Mouse (Mus musculus) thymus, postnatal 4 days (tissue): Measurements from ENCODE around the gene Rad23a.

ENCODE experiments used
- DNase-seq: peaks from one replicate; pipeline ENCODE4 v3.0.0; 2021

Gene Rad23a

DNA sequence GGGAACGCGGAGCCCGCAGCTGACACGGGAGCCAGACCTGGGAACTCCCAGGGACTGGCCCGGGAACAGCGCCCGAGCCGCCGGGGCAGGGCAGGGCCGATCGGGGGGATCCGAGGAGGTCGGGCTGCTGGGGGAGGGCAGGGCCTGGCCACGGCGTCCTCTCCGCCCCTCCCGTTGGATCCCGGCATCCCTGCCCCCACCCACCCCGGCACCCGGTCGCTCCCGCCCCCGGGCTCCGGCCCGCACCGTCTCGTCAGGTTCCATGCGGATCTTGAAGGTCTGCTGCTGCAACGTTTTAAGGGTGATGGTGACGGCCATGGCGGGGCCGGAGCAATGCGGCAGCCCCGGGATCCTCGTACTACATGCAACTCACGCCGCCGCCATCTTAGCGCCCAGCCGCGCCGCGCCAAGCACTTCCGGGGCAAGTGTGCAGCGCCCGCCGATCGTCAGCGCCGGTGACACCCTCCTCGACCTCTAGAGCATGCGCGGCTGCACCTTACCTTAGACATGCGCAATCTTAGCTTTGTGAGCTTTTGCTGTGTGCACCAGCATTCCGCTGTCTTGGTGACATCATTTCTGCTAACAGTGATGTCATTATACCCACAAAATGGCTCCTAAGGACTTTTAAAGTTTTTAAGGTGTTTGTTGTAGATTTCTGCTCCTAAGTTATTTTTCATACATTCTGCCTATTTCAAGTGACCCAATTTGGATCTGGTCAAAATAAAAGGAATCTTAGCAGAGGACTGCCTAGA lies at the start of gene Rad23a:
Gene Rad23a, minus strand, starts transcription at position 418 of the 752 bp plus-strand sequence.
- peak; percentile 92 for DNase-seq

DNA sequence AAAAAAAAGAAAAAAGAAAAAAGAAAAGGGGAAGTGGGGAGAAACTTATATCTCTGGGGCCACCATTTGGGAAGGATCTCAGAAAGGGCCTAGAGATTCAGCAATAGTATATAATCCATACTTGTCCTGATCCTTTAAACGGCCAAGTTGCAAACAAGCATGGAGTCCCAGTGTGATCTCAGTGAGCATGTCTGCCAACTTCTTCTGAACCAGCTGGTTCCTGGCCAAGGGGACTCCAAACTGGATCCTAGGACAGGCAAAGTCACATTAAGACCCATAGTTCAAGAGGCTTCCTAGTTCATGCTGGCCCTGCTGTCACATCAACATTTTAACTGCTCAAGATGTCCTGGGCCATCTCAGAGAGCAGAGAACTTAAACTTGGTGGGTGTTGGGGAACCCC lies 48.7 kb upstream of the Rad23a start:
- DNase-seq = no peak

DNA sequence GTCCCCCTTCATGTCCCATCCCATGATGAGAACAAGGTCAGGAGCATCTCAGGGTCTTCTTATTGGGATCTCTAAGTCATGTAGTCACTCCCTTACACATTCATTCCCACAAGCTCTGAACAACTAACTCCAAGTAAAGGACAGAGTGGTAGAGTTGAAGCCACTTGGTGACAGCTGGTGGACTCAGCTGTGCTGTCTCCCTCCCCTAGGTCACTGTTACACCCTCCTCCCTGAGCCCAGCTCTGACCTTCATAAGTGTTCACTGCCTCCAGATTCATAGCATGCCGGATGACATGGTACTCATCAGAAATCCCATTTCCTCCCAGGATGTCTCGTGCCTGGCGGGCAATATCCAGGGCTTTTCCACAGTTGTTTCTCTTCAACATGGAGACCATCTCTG lies 47.8 kb upstream of the Rad23a start:
- DNase-seq = no peak

DNA sequence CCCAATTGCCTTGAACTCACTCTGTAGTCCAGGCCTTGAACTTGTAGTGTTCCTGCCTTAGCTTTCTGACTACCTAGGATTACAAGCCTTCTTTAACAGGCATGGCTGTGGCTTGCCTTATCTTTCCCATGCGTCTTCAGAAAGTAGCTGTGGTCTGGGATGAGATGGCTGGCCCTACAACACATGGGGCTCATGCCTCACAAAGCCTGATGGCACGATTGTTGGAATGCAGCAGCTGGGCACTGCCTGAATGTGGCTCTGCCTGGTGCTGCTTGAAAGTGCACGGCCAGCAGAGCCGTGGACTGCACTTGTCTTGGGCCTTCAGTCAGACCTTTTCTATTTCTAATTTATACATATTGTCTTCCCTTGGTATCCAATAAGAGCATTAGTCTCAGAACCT lies 44.3 kb upstream of the Rad23a start:
- no peak for DNase-seq

DNA sequence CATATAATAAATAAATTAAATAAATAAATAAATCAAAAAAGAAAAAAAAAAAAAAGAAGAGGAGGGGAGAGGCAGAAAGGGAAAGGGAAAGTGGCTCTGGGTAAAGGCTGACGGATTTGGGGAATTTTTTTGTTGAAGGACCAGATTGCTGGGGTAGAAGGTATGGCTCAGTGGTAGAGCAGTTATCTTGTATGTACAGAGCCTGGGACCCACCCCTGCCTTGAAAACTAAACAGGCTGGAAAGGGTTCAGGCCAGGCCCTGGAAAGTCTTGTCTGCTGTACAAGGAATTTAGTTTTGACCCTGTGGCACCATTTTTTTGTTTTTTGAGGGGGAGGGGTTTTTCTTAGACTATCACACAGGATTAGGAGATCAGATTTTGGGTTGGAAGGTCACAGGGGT lies 38.5 kb upstream of the Rad23a start:
- DNase-seq = no peak

DNA sequence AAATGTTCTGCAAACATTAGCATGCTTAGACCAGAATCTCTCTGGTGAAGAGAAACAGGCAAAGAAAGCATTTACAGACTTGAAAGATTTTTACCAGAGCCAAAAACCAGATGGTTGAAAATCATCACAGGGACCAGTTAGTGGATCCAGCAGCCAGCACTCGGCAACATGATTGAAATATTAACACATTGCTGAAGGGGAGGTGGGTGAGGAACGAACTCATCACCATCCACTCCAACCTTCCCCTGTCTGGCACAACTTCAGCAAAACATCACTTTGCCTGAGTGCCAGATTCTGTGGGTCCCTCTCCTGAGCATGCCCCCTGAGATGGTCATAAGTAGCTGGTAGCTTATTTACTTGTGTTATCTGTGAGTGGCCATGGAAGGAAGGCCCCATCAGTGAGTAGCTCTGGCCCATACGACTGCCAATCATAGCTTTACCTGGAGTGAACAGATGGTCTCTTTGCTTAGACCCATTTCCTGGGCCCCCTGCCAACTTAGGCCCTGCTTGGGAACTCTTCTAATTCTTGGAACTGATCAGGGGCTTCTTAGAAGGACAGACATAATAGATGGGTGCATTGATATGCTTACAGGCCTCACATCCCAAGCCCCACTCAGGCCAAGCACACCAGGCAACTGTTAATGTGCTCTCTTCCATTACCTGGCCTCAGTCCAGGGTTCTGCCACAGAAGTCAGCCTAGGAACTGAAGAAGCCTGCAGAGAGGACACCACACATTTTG lies 37.0 kb upstream of the Rad23a start:
- DNase-seq = no peak

DNA sequence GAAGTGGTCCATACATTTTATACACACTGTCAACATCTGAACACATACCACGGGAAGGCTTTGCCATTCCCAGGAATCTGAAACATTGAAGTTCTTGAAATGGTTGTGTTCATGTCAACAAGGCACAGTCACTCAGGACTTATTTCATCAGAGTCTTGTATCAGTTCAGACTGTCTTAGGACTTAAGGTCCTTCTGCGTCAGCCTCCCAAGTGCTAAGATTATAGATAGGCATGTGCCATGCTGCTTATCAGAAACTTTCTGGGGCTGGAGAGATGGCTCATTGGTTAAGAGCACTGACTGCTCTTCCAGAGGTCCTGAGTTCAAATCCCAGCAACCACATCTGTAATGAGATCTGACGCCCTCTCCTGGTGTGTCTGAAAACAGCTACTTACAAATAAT lies 33.9 kb upstream of the Rad23a start:
- no peak for DNase-seq

DNA sequence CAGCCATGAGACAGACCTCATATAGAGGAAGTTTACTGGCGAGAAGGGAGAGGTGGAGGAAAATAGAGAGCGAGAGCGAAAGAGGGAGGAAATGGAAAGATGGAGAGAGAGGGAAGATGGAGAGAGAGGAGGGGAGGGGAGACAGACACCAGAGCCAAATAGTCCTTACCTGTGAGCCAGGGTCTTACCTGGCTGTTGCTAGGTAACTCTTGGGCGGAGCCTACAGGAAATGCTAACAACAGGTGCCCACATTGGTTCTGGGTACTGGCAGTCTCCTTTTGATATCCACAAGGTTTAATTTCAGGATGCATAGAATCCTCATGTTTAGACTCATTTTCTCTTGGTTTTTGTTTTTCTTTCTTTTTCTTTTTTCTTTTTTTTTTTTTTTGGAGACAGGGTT lies 32.6 kb upstream of the Rad23a start:
- no peak for DNase-seq

DNA sequence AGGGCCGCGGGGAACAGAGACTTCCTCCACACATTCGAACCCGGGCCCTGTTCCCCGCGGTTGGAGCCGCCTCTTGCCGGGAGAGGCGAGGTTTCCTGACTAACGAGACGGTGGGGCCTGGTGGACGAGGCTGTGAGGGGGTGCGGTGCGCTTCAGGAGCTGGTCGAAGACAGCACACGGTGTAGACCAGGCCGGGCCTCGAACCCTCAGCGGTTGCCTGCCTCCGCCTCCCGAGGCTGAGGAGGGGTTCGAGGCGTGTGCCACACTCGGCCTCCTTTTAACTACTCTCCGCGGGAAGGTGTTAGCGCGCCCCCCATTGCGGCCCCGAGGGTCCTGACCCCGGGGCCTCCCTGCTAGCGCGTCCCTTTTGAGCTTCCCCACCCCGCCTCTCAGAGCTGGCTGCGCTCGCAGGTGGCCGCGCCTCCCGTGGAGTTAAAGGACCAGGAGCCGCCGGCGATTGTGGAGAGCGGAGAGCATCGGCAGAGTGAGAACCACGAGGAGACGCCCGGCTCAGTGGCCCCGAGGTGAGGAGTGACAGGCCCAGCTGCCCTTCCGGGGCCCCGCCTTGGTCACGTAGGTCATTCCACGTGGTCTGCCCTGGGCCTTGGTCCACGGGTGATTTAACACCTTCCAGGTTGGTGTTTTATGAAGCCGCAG lies 32.0 kb upstream of the Rad23a start:
- peak; percentile 60 for DNase-seq

DNA sequence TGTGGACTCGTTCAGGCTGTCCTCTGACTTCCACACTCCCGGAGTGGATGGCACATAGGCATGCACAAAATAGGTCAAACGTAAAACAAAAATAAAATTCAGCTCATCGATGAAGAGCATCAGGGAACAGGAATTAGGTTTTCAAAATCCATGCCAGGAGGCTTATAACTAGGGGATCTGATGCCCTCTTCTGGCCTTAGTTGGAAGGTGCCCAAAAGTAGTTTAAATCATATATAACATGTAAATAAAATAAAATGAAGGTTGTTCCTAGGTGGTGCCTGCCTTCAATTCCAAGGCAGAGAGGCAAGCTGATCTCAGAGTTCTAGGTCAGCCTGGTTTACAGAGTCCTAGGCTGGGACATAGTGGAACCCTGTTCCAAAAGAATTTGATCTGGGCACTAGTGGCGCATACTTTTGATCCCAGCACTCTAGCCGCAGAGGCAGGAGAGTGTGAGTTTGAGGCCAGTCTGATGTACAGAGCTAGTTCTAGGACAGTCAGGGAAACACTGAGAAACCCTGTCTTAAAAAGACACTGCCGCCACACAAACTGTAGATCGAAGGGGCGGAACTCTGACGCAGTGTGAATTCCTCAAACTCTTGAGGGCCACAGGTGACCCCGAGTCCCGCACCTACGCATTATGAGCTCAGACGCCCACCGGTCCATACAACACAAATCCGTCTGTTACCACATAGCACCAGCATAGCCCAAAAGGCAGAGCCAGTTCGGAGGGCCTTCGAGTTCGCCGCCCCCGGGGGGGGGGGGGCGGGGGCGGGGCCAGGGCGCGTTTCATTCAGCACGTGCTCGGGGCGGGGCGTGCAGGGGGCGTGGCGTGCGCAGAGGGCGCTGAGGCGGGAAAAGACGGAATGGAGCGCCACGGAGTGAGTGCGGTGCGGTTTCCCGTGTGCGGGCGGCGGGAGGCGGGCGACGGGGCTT lies 31.2 kb upstream of the Rad23a start, which contains the start of gene Syce2:
Gene Syce2, plus strand, starts transcription at position 736 of the 933 bp plus-strand sequence.
- DNase-seq = peak; percentile 95

DNA sequence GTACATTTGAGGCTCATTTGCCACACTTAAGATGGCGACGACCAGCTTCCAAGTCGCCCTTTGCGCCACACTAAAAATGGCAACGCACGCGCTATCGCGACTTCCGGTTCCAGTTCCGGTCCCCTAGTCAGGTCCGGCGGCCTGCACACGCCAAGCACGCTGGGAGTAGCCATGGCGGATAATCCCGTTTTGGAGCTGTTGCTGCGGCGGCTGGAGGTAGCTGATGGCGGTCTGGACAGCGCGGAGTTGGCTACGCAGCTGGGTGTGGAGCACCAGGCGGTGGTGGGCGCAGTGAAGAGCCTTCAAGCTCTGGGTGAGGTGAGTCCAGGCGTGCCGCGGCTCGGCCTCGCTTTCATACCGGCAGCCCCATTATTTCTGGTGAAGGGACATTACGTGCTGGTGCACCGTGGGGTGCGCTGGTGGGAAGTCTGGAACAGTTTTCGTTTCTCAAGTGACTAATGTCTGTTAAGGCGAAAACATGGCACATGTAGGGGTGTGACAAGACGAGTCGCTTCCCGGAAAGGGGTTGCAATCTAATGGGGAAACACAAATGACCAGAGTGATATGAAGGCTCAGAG lies 16.5 kb upstream of the Rad23a start, which contains the start of gene Farsa:
Gene Farsa, plus strand, starts transcription at position 126 of the 578 bp plus-strand sequence.
- peak; percentile 91 for DNase-seq

DNA sequence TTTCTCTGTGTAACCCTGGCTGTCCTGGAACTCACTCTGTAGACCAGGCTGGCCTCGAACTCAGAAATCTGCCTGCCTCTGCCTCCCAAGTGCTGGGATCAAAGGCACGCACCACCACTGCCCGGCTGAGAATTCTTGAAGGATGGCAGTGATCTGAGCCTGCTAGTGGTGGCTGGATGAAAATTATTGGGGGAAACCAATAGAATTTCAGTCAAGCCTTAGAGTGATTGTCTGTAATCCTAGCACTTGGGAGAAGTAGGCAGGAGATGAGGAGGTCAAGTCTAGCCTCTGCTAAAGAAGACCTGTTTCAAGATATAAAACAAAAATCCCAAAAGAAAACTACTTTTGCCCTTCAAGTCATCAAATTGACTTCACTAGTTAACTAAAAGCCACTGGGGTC lies 16.0 kb upstream of the Rad23a start:
- DNase-seq = no peak

DNA sequence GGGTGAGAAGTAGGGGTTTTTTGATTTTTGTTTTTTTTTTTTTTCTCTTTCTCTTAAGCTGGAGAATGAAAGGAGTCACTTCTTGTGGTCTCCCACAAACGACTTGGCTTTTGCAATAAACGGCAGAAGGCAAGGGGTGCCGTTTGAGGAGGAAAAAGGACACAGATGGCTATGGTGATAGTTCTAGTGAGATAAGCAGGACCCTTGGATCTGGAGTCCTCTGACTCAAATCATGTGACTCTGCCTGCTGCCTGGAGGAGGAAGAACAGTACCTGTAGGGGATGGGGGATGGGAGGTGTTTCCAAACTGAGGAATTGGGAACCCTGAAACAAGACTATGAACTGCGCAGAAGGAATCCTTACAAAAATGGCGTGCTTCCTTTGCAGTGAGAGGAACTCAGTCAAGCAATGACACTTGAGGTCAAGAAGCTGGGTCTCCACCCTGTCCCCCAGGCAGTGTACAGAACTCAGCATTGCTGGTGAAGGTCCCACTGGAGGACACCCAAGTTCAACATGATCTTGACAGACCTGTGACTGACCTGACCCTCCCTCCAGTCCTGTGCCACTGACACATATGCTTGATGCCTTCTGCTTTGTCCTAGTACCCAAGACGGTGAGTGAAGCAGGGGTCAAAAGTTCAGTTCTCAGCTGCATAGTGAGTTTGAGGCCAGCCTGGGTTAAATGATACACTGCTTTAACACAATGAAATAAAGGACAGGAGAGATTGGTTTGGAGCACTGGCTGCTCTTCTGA lies 7.4 kb upstream of the Rad23a start:
- no peak for DNase-seq

DNA sequence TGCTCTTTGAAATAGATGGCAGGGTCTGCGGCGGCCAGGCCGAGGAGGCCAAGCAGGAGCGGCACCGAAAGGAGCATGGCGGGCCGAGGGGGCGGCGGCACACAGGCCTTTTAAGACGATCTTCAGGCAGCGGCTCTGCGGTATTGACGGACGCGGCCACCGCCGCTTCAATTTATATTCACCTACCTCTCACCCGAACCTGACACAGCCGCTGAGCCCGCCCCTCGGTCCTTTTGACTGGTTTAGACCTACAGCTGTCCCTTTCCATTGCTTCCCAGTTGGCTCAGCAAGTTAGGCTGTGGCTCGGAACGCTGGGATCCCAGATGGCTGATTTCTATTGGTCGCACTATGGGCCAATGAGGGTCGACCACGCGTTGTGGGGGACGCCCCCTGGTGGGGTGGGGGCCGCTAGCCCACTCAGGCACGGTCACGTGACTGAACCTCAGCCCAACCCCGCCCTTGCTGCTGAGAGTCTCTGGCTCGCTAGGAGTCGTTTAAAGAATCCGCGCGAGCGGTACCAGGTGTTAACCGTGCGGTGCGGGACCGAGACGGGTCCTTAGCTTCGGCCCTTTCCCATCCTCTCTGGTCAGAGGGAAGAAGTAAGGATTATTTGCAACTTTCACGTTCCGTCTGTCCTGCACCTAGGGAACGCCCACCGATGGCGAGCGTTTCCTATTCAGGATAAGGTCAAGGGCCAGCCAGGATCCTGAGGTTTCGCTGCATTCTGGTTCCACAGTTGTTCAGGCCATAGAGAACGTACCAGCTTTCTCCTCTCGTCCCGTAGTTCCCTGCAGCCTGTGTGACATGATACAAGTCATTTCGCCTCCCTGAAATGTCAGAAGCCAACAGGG lies 6.5 kb upstream of the Rad23a start, which contains the start of gene Calr:
Gene Calr, minus strand, starts transcription at position 213 of the 851 bp plus-strand sequence.
- DNase-seq = peak; percentile 99

DNA sequence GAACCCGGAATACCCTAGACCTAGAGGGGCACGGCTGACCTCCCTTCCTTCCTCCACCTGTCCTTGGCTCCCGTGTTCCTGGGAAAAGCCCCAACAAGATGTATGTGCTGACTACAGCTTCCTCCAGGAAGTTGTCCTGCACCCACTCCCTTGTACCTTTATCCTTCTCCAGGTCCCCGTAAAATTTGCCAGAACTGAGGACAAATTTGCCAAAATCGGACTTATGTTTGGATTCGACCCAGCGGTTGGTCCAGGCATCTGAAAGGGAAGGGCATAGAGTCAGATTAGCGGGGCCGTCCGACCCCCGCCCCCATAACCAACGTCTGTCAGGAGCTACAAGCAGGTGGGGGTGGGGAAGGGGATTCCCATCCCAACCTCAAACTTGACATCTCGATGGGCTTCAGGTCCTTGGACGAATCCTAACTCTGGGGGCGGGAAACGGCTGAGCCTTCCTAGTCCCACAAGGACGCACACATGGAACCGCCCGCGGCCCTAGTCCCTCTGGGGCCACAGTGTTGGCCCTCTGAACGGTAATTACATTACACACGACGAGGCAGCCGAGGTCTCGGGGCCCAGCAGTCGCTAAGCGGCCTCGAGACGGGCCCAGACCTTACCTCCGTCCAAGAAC lies 5.7 kb upstream of the Rad23a start:
- DNase-seq = no peak

DNA sequence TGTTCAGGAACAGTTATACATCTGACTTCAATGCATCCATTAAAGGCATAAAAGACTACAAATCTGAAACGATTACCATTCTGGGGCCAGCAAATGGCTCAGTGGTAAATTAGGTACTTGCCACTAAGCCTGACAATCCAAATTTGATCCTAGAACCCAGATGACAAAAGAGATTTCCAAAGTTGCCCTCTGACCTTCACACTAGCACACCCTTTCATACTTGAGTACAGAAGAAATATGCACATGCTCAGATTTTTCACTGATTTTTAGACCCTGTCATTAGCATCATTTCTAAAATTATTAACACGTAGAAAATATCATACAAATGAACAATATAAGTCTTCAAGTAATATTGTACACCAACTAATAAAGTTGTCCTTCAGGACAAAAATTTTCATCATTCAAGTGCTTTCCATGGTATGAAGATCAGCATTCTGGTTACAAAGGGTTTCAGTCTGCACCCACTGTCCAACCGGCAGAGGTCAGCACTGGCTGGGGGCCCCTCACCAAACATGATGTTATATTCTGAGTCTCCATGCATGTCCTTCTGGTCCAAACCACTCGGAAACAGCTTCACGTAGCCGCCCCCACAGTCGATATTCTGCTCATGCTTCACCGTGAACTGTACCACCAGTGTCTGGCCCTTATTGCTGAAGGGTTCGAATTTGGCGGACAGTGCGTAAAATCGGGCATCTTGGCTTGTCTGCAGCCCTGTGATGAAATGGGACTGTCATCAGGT lies 5.1 kb upstream of the Rad23a start:
- peak; percentile 45 for DNase-seq

DNA sequence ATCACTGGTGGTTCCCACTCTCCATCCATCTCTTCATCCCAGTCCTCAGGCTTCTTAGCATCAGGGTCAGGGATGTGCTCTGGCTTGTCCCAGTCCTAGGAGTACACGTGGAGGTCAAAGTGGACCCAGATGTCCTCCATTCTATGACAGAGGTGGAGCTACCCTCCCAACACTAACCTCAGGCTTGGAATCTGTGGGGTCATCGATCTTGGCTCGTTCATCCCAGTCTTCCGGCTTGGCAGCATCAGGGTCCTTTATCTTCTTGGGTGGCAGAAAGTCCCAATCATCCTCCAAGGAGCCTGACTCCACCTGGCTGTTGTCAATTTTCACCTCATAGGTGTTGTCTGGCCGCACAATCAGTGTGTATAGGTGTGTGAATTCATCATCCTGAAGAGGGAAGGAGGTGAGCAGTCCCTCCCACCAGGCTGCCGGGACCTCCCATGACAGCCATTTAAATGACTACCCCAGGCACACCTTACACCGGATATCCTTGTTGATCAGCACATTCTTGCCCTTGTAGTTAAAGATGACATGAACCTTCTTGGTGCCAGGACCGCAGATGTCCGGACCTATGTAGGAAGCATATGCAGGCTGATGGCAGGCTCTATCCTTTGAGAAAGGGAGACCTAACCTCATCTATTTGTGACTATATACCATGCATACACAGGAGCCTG lies 4.1 kb upstream of the Rad23a start:
- no peak for DNase-seq

DNA sequence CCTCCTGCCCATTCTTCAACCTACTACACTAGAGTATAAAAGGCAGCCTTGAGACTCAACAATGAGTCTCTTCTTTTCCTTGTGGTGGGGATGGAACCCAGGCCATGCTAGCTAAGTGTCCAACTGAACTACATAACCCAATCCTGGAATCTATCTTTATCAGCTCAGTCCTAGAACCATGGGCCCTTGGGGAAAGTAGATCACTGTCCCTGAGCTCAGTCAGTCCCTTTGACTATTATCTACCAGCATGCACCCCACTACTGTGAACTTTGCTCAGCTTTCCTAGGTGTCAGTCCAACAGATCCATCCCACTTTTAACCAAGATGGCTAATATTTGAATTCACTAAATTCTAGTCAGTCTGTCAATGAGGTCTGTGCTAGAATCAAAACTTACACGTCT lies 1.0 kb upstream of the Rad23a start:
- DNase-seq = no peak

DNA sequence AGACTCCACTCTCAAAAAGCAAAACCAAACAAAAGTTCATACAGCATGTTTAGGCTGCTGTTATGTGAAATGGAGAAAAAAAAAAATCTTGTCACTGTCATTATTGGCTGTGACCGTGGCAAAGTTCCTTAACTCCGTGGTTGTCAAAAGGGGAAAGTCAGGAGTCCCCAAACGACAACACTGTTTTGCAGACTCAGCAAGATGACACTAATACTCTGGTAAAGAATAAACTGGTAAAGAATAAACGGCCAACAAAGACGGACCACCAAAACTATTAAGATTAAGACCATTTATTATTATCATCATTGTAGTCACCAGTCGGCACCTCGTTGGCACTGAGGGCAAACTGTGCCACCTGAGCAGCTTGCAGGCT lies 604 bp downstream of the Rad23a start:
- DNase-seq = no peak
